Mouse (Mus musculus) brain, embryonic 14.5 days (tissue): ENCODE measurements at regions not wholly inside any gene's neighbourhood (a gene's known extent, or its start where the extent isn't known, plus 50 kb on each side); places are given as distances from the start of the nearest gene placed in this dataset.

Experiments
- CTCF ChIP-seq: fragments of 200-500 bp; IDR thresholded peaks from 2 replicates; pipeline ENCODE4 v1.5.1; 2012; ENCODE audit warnings: inconsistent platforms, mild to moderate bottlenecking, moderate library complexity, borderline replicate concordance; ENCODE audit not compliant: insufficient read depth, insufficient read length; ENCODE audit errors: extremely low read depth
- POLR2A ChIP-seq: fragments of 200-500 bp; IDR thresholded peaks from 2 replicates; pipeline ENCODE4 v1.6.1; 2012; ENCODE audit warnings: mild to moderate bottlenecking, inconsistent platforms, borderline replicate concordance; ENCODE audit not compliant: poor library complexity, insufficient read depth, insufficient read length, severe bottlenecking; ENCODE audit errors: extremely low read depth

DNA sequence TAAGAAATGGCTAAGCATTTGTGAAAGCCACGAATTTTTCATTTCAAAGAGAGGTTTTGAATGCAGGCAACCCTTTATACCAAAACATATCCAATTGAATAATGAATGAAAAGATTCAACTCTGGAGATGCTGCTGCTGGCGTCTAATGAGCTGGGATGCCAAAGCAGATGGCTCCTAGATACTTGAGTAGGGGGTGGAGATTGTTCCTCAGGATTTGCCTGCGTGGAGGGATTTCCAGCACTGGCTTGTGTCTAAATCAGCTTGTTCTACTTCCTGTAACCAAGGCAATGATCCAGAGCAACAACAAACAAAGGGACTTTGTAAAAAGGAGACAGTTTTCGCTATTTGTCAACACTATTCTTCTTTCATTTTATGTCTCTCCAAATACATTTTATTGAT lies 57.4 kb upstream of the Trpm3 start:
- TF ChIP-seq CTCF: no peak
- TF ChIP-seq POLR2A: no peak
